Mouse (Mus musculus) layer of hippocampus, adult 8-10 months (tissue): ENCODE results near the gene Erc1. TPM values are rescaled to one million over a fixed set of nuclear protein-coding genes. Genes with fewer than 3 reads are reported as not detected.
"Not testable (repeated sequence)": the region's sequence is repeated elsewhere in the genome, so short reads cannot be mapped to it uniquely, and the experiment has no call there.

ENCODE experiments used
- DNase-seq, 2 experiments: peaks; one replicate each; pipeline ENCODE4 v3.0.0; 2022; ENCODE audit warnings: low spot score in 2 of 2
- total RNA-seq, 4 experiments: library from RNA; stranded (reverse); gene quantifications; 2 replicates each; pipeline ENCODE4 v1.2.4; 2022

Gene Erc1
- total RNA-seq = 10 to 100 TPM; 46.3 to 54.1 (median 50.4) TPM

DNA sequence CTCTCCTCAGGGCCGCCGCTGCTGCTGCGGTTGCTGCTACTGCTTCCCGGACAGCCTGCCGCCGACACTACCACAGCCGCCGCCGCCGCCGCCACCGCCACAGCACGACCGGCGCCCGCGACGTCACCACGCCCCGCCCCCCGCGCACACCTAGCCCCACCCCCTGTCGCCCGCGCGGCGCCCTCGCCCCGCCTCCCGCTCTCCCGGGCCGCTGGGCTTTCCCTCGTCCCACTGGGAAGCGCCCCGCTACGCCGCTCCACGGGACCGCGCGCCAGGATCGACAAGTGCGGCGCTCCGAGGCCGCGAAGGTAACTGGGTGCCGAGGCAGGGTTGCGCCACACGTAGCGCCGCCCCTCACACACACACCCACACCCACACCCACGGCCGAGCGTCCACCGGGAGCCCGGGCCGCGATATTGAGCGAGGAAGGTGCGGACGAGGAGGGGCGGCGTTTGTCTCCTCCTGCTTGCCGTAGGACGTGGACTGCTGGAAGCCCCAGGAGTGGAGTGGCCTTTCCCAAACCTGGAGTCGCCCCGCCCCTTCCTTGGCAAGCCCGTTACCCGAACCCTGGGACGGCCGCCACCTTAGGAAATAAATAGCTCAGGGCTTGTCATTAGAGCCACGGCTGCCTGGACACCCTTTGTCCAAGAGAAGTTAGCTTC lies at the start of gene Erc1:
Erc1 (minus strand) TSS at position 134 of the 662 bp plus-strand sequence.
- peak; percentile 90 to 92 for DNase-seq

DNA sequence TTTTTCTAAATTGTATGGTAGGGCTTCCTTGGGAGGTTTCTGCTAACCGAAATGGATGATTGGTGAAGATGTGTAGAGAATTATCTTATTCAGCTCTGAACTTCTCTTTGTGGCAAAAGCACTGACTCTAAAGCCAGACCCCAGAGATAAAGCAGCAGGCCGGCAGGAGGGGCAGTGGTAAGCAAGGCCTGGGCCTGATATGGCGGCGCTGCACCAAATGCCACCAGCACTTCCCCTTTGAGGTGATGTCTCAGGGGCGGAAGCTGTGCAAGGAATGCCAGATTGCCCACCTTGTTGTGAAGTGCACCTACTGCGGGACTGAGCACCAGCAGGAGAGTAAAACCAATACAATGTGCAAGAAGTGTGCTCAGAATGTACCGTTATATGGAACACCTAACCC lies 44.7 kb upstream of the Erc1 start:
- no peak for DNase-seq

GRCm38 (mm10) chr6:119883151-119883550 lies 35.2 kb upstream of the Erc1 start:
- DNase-seq = no peak

- peak; percentile 86 to 88 for DNase-seq
Observed at GRCm38 (mm10) chr6:119864341-119865034, 16.5 kb upstream of the Erc1 start.

DNA sequence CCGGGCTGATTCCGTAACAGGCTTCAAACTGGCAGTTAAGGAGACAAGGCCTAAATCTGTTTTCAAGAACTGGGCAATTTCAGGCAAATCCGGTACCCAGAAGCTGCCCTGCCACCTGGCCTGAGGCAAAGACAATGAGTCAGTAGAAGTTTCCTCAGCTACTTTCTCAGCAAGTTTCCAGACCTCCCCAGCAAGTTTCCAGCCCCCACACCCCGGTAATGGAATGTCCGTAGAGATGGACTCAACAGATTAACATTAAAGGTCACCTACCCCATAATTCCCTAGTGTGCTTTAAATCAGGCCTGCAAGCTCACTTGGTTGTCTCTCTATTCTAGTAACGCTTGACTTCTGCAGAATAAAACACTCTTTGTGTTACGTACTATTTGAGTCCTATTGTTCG lies 13.6 kb upstream of the Erc1 start:
- DNase-seq = no peak

DNA sequence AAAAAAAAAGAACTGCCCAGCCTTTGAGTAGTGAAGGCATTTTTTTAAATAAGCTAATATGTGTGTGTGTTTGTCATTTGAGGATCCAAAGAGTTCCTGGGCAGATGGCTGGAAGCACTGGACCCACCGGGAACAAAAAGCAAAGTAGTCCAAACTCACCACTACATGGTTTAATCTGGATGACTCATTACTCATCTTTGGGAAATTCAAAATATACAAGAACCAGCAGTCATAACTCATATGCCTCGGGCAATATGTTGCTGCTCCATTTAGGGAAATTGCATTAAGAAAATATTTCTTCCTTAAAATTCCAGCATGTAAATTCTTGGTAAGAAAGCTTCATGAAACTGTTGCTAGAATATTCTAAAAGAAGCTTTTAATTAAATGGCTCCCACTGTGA lies 12.3 kb upstream of the Erc1 start:
- DNase-seq = no peak

- no peak for DNase-seq
Observed at GRCm38 (mm10) chr6:119855471-119855870, 7.5 kb upstream of the Erc1 start.

DNA sequence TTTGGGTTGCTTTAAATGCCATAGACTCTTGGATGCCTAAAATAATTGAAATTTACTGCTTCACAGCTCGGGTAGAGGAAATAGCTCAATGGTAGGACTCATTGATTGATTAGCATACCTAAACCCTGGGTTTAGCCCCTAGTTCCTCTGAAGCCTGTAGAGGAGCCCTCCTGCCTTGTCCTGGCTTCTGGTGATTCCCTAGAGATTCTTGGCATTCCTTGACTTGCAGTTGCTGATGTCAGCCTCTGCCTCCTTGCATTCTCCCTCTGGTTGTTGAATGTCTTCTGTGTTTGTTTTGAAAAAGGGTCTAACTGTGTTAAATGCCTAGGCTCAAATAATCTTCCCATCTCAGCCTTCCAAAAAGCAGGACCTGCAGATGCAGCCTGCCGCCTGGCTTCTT lies 6.2 kb upstream of the Erc1 start:
- no peak for DNase-seq

DNA sequence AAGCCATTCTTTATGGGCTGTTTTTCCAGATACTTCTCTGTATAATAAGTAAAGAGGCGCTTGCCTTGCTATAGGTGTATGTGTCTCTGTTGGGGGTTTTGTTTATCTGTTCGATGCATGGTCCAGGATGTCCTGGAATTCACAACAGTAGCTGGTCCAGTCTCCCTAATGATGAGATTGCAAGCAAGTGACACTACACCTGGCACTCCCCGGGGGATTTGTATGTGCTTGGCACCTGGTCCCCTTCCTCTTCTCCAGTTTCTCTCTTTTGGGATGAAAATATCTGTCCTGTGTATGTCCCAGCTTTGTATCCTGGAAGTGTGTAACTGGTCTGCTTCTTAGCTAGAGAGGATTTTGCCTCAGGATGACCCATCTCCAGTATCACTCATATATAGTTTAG lies 1.9 kb upstream of the Erc1 start:
- DNase-seq = no peak

DNA sequence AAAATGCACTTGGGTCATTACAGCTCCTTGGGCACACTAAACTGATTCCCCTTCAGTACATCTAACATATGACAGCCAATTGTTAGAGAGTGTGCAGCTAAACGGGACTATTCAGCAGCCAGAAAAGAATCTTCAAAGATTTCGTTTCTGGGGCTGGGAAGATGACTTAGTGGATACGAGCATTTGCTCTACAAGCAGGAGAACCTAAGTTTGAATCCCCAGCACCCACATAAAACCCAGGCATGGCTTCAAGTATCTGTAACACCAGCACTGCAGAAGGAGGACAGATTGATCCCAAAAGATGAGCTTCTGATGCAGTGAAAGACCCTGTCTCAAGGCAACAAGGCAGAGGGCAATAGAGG lies 1.4 kb upstream of the Erc1 start:
- DNase-seq = no peak

DNA sequence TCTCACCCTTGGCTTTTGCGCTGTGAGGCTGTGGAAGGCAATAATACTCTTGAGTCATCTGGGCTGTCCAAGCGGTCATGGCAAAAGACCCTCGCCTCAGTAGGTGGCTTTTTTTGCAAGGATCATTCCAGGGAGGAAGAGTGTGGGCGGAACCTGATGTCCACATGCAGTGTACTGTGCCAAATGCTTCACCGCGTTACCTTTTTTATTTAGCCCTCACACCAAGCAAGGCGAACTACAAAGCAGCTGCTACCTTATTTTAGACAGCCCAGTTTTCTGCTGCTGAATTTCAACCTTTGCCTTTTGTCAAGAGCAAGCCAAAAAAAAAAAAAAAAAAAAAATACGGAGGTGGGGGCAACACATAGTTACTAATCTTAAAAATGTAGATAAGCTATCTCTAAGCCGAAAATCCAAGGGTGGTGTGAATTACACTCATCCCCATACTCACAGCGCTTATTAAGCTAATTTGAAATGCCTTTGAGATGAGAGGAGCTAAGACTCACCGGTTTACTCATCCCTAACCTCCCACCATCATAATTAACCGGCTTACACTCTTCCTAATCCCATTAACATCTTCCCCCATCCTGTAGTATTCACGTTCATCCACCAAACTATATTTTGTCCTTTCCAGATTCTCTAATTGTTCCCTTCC lies 855 bp upstream of the Erc1 start:
- DNase-seq = no peak

DNA sequence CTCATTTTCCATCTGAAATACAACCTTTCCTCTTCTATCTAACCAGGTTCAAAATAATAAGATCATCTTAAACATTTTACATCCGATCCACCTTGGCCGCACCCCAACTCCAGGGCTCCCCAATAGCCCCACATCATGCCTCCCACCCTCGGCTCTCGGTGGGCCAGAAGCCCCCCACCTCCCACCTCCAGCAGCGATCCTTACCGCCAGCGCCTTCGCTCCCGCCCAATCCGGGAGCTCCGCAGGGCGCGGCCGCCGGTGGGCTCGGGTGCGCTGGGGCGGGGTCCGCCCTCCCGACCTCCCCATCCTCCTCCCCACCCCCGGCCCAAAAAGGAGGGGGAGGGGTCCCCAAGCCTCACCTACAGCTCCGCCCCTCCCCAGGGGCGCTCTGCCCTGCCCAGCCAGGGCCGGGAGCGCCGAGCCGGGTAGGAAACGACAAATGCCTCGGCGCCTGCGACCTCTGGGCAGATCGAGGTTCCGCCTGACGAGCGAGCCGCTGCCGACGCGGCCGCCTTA lies 391 bp downstream of the Erc1 start:
- DNase-seq = no peak

- DNase-seq = no peak
Observed at GRCm38 (mm10) chr6:119846751-119847517, 1.0 kb downstream of the Erc1 start.

DNA sequence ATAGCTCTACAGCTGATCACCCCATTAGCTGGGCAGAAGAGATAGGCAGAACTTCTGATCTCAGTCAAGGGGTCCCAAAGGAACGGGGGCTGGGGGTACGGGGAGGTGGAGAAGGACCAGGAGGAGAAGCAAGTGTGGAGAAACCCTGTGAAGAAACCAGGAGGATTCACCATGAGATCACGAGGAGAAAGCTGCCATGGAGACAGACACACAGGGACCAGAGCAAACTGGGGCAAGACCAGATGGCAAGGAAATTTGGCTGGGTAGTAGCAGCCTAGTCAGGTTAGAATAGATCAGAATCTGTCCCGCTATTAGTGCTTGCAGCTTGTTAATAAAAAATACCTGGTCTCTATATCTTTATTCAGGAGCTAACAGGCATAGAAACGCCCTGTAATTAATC lies 18.0 kb downstream of the Erc1 start:
- DNase-seq = no peak

DNA sequence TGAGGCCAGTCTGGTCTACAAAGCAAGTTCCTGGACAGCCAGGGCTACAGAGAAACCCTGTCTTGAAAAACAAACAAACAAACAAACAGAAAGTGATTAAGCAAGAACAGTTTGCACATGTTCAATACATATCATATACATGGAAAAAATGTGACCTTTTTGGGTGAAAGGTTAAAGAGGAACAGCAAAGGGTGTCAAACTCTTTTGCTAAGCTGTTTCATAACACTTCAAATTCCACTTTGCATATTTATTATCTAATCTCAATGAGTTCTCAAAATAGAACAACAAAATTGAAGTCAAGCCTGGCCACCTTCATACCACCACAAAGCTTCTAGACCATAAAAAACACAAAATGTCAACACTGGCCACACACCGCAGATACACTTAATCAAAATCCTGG lies 19.8 kb downstream of the Erc1 start:
- DNase-seq = no peak

DNA sequence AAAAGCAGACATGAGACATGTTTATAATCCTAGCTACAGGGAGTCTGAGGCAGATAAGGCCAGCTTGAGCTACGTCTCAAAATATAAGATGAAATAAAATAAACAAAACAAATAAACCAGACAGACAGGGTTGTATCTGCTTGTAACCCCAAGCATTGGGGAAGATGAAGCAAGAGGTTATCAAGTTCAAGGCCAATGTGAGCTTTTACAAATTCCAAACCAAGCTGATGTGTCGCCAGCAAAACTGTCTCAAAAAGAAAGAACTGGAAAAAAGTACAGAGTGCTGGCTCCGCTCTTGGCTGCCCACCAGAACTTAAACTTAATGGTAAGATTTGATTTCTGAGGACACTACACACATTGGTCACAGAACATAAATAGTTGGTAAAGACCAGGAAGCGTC lies 21.3 kb downstream of the Erc1 start:
- no peak for DNase-seq

GRCm38 (mm10) chr6:119822216-119822615 lies 25.8 kb downstream of the Erc1 start:
- DNase-seq = no peak

- DNase-seq = no peak
Observed at GRCm38 (mm10) chr6:119821158-119821557, 26.8 kb downstream of the Erc1 start.

DNA sequence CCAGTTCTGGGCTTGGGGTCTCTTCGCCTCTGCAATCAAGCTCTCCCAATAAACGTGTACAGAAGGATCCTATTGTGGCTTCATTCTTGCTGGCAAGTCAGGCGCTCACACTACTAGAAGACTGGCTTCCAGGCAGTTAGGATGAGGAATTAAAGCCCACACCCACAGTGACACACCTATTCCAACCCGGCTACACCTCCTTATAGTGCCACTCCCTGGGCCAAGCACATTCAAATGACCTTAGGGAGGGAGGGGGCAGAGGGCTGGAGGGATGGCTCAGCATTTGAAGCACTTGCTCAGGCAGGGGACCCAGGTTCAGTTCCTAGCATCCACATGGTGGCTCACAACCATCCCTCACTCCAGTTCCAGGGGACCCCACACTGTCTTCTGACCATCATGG lies 29.4 kb downstream of the Erc1 start:
- DNase-seq = no peak

DNA sequence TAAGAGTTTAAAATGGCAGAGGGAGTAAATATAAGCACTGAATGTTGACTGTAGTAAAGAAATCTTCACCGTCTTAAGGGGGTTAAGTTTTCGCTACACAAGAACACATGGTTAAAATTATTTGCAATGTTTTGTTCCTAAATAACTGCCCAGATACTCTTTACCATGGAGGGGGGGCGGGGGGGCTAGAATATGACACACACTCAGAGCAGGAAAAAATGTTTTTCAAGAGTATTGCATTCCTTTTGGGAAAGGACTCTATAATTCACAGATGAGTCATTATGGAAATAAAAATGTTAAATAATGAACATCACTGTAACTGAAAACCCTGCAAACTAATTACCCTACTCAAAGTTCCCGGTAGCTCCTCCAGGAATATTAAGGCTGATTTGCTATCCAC lies 32.5 kb downstream of the Erc1 start:
- no peak for DNase-seq

DNA sequence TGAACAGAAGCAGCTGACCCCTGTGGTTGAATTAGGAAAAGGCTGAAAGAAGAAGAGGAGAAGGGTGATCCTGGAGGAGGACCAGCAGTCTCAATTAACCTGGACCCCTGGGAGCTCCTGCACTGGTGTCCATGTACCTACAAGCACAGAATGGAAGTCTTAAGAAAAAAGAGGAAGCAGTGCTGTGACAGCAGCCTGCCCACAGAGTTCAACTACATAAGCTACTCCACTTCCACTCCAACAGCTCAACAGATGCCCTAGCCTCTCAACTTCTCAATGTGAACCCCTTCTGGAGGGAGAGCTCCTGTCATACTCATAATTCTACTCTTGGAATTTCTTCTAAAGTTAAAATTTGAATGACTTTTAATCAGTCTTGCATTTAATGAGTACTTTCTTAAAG lies 34.9 kb downstream of the Erc1 start:
- not testable (repeated sequence) for DNase-seq
